Comparison of ENCODE assay signal across 25 mouse cellular contexts in the genomic region with DNA sequence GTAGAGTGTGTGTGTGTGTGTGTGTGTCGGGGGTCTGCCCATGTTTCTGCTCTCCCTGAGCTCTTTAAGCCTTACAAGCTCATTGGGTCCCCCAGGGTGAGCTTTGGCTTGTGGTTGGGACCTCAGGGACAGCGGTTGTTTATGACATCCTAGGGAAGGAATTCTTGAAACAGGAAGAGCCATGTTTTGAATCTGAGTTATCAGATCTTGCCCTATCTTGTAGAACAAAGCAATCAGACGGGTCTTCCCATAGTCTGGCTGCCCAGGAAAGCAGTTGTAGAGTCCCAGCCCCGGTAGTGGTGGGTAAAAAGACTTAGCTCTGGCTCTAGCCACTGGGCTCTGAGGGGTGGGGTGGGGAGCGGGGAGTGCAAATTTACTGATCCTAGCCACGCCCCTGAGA. TPM values are rescaled to one million over a fixed set of nuclear protein-coding genes. Genes with fewer than 3 reads are reported as not detected.
"Had no signal": no experiment of that assay in that cellular context is flagged by ENCODE, and none has a peak within 500 bp of the region (broad histone marks: within the 10 kb centered on the region; RNA-seq: fewer than 3 reads in every experiment).

No protein-coding gene starts in this region.

- H3K4me1 ChIP-seq: intestine, embryonic 15.5 days; limb, embryonic 12.5 days; limb, embryonic 15.5 days; midbrain, embryonic 13.5 days; neural tube, embryonic 13.5 days had no signal

- H3K27me3 ChIP-seq: intestine, embryonic 15.5 days; limb, embryonic 12.5 days; limb, embryonic 15.5 days; lung, embryonic 15.5 days; midbrain, embryonic 13.5 days; neural tube, embryonic 13.5 days had no signal

- H3K9me3 ChIP-seq: intestine, embryonic 15.5 days; limb, embryonic 15.5 days; lung, embryonic 15.5 days; midbrain, embryonic 13.5 days; neural tube, embryonic 13.5 days had no signal

- H3K9ac ChIP-seq: intestine, embryonic 15.5 days; limb, embryonic 12.5 days; limb, embryonic 15.5 days; liver, embryonic 14.5 days; liver, postnatal 0 days; lung, embryonic 15.5 days; midbrain, embryonic 13.5 days; neural tube, embryonic 13.5 days had no signal

- DNase-seq: kidney, adult 11 months; kidney, adult 9 months; kidney, postnatal 14 days; kidney, postnatal 4 days; layer of hippocampus, postnatal 36 days; liver, postnatal 0 days; thymus, adult 18-20 months; thymus, postnatal 36 days had no signal

- H3K27ac ChIP-seq: intestine, embryonic 15.5 days; left cerebral cortex, adult 2 months; limb, embryonic 12.5 days; limb, embryonic 15.5 days; liver, embryonic 14.5 days; lung, embryonic 15.5 days; midbrain, embryonic 13.5 days; neural tube, embryonic 13.5 days had no signal

- H3K4me2 ChIP-seq: intestine, embryonic 15.5 days; limb, embryonic 12.5 days; limb, embryonic 15.5 days; lung, embryonic 15.5 days; midbrain, embryonic 13.5 days; neural tube, embryonic 13.5 days had no signal

- H3K36me3 ChIP-seq: intestine, embryonic 15.5 days; limb, embryonic 12.5 days; limb, embryonic 15.5 days; lung, embryonic 15.5 days; midbrain, embryonic 13.5 days; neural tube, embryonic 13.5 days had no signal

- H3K4me3 ChIP-seq: intestine, embryonic 15.5 days; left cerebral cortex, adult 2 months; limb, embryonic 12.5 days; limb, embryonic 15.5 days; lung, embryonic 15.5 days; midbrain, embryonic 13.5 days; myocyte; neural tube, embryonic 13.5 days had no signal

- ATAC-seq: intestine, embryonic 15.5 days; liver, postnatal 0 days; midbrain, embryonic 13.5 days; midbrain, embryonic 16.5 days had no signal

RNA-seq across cellular contexts. Expression of gene Hnf1a, which starts 26.4 kb away (rescaled TPM):
- total RNA-seq: layer of hippocampus, adult 18-20 months; layer of hippocampus, postnatal 10 days; layer of hippocampus, postnatal 36 days; left cerebral cortex, adult 2 months; left cerebral cortex, postnatal 10 days; left cerebral cortex, postnatal 36 days; megakaryocyte-erythroid progenitor cell, adult 5-6 weeks; monocyte, adult 5-6 weeks; neutrophil, adult 5-6 weeks had no signal
- polyA plus RNA-seq: limb, embryonic 12.5 days; limb, embryonic 15.5 days; midbrain, embryonic 13.5 days; myocyte had no signal
